In genomic region chr5:134873956-134874879, GRCm38 (mm10) we compare ENCODE assay signal across 7 mouse cellular contexts. TPM values are rescaled to one million over a fixed set of nuclear protein-coding genes. Genes with fewer than 3 reads are reported as not detected.
A peak's percentile ranks its signal among the peaks of the same experiment; 100 is the strongest.
DNase-seq lines count a peak whose midpoint lies in the region; ATAC-seq and TF ChIP-seq lines count a peak whose summit lies in the region.

No protein-coding gene starts in this region.

- H3K27me3 ChIP-seq in heart, embryonic 10.5 days (ENCODE audit: insufficient read depth, poor library complexity, severe bottlenecking) = no peaks in the 10 kb centered on the region
- no peaks in the 10 kb centered on the region for H3K27me3 ChIP-seq in midbrain, postnatal 0 days (ENCODE audit: insufficient read depth, low read length)
- no peaks in the 10 kb centered on the region for H3K27me3 ChIP-seq in kidney, embryonic 14.5 days (ENCODE audit: control insufficient read depth, insufficient read depth, low read length)

- 0 out of 2 replicates have a peak, but pooled peaks cover 4% of the 10 kb centered on the region for H3K4me1 ChIP-seq in heart, embryonic 10.5 days
- H3K4me1 ChIP-seq in midbrain, postnatal 0 days (ENCODE audit: insufficient read depth, low read length) = no peaks in the 10 kb centered on the region
- H3K4me1 ChIP-seq in kidney, embryonic 14.5 days (ENCODE audit: control insufficient read depth, insufficient read depth, low read length) = no peaks in the 10 kb centered on the region

- no peak overlapping the region for H3K4me2 ChIP-seq in midbrain, postnatal 0 days (ENCODE audit: low read depth, low read length, poor library complexity, severe bottlenecking)
- no peak overlapping the region for H3K4me2 ChIP-seq in kidney, embryonic 14.5 days (replicated peaks; ENCODE audit: low read depth, low read length)

- intact Hi-C loops in left cerebral cortex, postnatal 10 days (cut with DNase I) = no loop called here

- H3K9me3 ChIP-seq in heart, embryonic 10.5 days = no peaks in the 10 kb centered on the region
- H3K9me3 ChIP-seq in midbrain, postnatal 0 days (ENCODE audit: low read length) = no peaks in the 10 kb centered on the region
- H3K9me3 ChIP-seq in kidney, embryonic 14.5 days (ENCODE audit: control insufficient read depth, low read length) = no peaks in the 10 kb centered on the region

- 0 out of 2 replicates have a peak overlapping the region, but pooled peaks have one; percentile 5 for H3K27ac ChIP-seq in heart, embryonic 10.5 days
- H3K27ac ChIP-seq in midbrain, postnatal 0 days (ENCODE audit: low read depth, low read length) = no peak overlapping the region
- H3K27ac ChIP-seq in kidney, embryonic 14.5 days (ENCODE audit: low read depth, low read length) = no peak overlapping the region

- H3K36me3 ChIP-seq in heart, embryonic 10.5 days = no peaks in the 10 kb centered on the region
- H3K36me3 ChIP-seq in midbrain, postnatal 0 days (ENCODE audit: insufficient read depth, low read length) = no peaks in the 10 kb centered on the region
- no peaks in the 10 kb centered on the region for H3K36me3 ChIP-seq in kidney, embryonic 14.5 days (ENCODE audit: control insufficient read depth, insufficient read depth, low read length)

- DNase-seq in left cerebral cortex, postnatal 10 days (ENCODE audit: extremely low spot score in 1 of 2, low spot score in 2 of 2) = peak; percentile 27 to 75
- DNase-seq in left cerebral cortex, adult 11 months (ENCODE audit: low spot score) = no peak
- peak; percentile 22 to 47 for DNase-seq in cerebellum, postnatal 25 days
- no peak for DNase-seq in heart, embryonic 10.5 days (ENCODE audit: low spot score)
- DNase-seq in midbrain, postnatal 0 days (ENCODE audit: low spot score) = peak; percentile 87
- no peak for DNase-seq in kidney, adult 9 months

- H3K9ac ChIP-seq in midbrain, postnatal 0 days (replicated peaks; ENCODE audit: low read length, poor library complexity, severe bottlenecking) = no peak overlapping the region
- no peak overlapping the region for H3K9ac ChIP-seq in kidney, embryonic 14.5 days (ENCODE audit: low read depth, low read length)

- no peak for TF ChIP-seq CTCF in midbrain, postnatal 0 days (IDR thresholded peaks at IDR 0.05)

- WGBS in heart, embryonic 10.5 days = 71% methylated on average over 20 of the region's 21 CpGs
- 58% methylated on average over 21 of the region's 21 CpGs for WGBS in midbrain, postnatal 0 days
- 72% methylated on average over 21 of the region's 21 CpGs for WGBS in kidney, embryonic 14.5 days

- H3K4me3 ChIP-seq in heart, embryonic 10.5 days = no peak overlapping the region
- H3K4me3 ChIP-seq in midbrain, postnatal 0 days (ENCODE audit: low read depth, low read length) = no peak overlapping the region
- H3K4me3 ChIP-seq in kidney, embryonic 14.5 days (ENCODE audit: low read length) = no peak overlapping the region

- ATAC-seq in midbrain, postnatal 0 days (ENCODE audit: low FRiP score) = peak; percentile 56
- no peak for ATAC-seq in kidney, embryonic 14.5 days (ENCODE audit: low FRiP score, low TSS enrichment)

RNA-seq across cellular contexts. Expression of gene Tmem270, which starts 32.3 kb away (rescaled TPM):
- total RNA-seq in left cerebral cortex, postnatal 10 days (2021) = not detected
- polyA plus RNA-seq in heart, embryonic 10.5 days (2016; fragmentation: Nextera tagmentation; extraction: Ambion mirVana) = not detected in 2 replicates
- total RNA-seq in midbrain, postnatal 0 days (2014; rRNA removed) = not detected in 2 replicates
- polyA plus RNA-seq in midbrain, postnatal 0 days (2015; fragmentation: Nextera tagmentation; extraction: Ambion mirVana) = 0.19 TPM in 1 of 2 replicates, not detected in the other
- polyA plus RNA-seq in kidney, embryonic 14.5 days (2014; fragmentation: Nextera tagmentation; extraction: Ambion mirVana) = not detected in 2 replicates

RNA-seq across cellular contexts. Expression of gene Cldn13, which starts 41.1 kb away (rescaled TPM):
- not detected for total RNA-seq in left cerebral cortex, postnatal 10 days (2021)
- 6.1 and 8.5 TPM in 2 replicates for polyA plus RNA-seq in heart, embryonic 10.5 days (2016; fragmentation: Nextera tagmentation; extraction: Ambion mirVana)
- total RNA-seq in midbrain, postnatal 0 days (2014; rRNA removed) = not detected in 2 replicates
- polyA plus RNA-seq in midbrain, postnatal 0 days (2015; fragmentation: Nextera tagmentation; extraction: Ambion mirVana) = not detected in 2 replicates
- 0.20 and 0.24 TPM in 2 replicates for polyA plus RNA-seq in kidney, embryonic 14.5 days (2014; fragmentation: Nextera tagmentation; extraction: Ambion mirVana)

RNA-seq across cellular contexts. Expression of gene Mettl27, which starts 58.0 kb away (rescaled TPM):
- total RNA-seq in left cerebral cortex, postnatal 10 days (2021) = 1 to 10 TPM; 8.7 to 8.9 TPM
- 8.8 and 12.1 TPM in 2 replicates for polyA plus RNA-seq in heart, embryonic 10.5 days (2016; fragmentation: Nextera tagmentation; extraction: Ambion mirVana)
- 4.7 and 5.0 TPM in 2 replicates for total RNA-seq in midbrain, postnatal 0 days (2014; rRNA removed)
- 7.2 and 7.5 TPM in 2 replicates for polyA plus RNA-seq in midbrain, postnatal 0 days (2015; fragmentation: Nextera tagmentation; extraction: Ambion mirVana)
- polyA plus RNA-seq in kidney, embryonic 14.5 days (2014; fragmentation: Nextera tagmentation; extraction: Ambion mirVana) = 19.4 and 26.6 TPM in 2 replicates

Comparison
In these comparisons a context has a peak if more than half of its experiments do, and no peak if none do; other contexts are left out.
1. DNase-seq: peak in left cerebral cortex, postnatal 10 days (2 of 2), cerebellum, postnatal 25 days (2 of 2) and midbrain, postnatal 0 days (single experiment); none in left cerebral cortex, adult 11 months (single experiment), heart, embryonic 10.5 days (single experiment) and kidney, adult 9 months (single experiment).